Mouse (Mus musculus) adrenal gland, adult 18-20 months (tissue): ENCODE results near the gene Ager. TPM values are rescaled to one million over a fixed set of nuclear protein-coding genes. Genes with fewer than 3 reads are reported as not detected.

ENCODE experiments used
- DNase-seq, 2 experiments: peaks; one replicate each; pipeline ENCODE4 v3.0.0; 2021 to 2022; ENCODE audit warnings: low spot score in 2 of 2
- total RNA-seq, 2 experiments: library from RNA; stranded (reverse); gene quantifications; 1 replicate in 1 of 2; 2 replicates in 1 of 2; pipeline ENCODE4 v1.2.3; 2021

Ager gene
- total RNA-seq, 2 experiments from 2014 or later = 0.73 to 0.86 TPM

- DNase-seq = peak; percentile 90 to 93
Measured at GRCm38 (mm10) chr17:34604061-34604508, 6.4 kb downstream of the Ager start, which contains the start of gene Agpat1. Agpat1 (plus strand) TSS chr17:34604262.

- DNase-seq = no peak
Measured at GRCm38 (mm10) chr17:34604511-34605237, 7.0 kb downstream of the Ager start.

- peak; percentile 95 for DNase-seq
Measured at GRCm38 (mm10) chr17:34605609-34606008, 7.9 kb downstream of the Ager start.

- DNase-seq = no peak
Measured at GRCm38 (mm10) chr17:34606186-34607039, 8.8 kb downstream of the Ager start.

DNA sequence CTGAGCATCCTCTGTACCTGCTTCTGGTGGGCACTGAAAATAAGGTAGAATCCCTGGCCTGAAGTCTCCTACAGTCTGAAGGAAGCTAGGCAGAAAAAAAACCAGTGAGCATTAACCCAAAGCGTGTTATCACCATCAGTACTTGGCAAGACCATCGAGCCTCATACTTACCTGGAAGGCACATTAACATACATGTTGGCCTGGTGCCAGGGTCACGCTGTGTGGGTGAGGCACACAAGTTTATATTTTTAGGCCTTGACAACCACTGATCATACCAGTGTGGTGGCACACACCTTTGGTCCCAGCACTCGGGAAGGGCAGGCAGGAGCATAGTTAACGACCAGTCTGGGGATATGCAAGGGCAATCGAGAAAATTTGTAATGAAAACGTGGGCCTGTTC is 10.3 kb downstream of the Ager start:
- DNase-seq = no peak

DNA sequence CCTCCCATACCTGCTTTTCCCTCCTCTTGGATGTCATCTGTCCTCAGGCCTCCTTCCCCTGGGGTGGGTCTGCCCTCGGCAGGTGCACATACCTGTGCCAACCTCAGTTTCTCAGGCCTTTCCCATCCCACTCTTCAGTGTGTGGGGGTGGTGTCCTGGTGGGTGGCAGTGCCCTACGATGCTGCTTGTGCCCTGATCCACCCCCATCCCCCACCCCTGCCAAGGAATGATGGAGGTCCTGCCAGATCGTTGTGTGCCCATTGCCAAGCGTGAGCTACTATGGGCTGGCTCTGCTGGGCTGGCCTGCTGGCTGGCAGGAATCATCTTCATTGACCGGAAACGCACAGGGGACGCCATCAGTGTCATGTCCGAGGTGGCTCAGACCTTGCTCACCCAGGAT is 13.4 kb downstream of the Ager start:
- no peak for DNase-seq

DNA sequence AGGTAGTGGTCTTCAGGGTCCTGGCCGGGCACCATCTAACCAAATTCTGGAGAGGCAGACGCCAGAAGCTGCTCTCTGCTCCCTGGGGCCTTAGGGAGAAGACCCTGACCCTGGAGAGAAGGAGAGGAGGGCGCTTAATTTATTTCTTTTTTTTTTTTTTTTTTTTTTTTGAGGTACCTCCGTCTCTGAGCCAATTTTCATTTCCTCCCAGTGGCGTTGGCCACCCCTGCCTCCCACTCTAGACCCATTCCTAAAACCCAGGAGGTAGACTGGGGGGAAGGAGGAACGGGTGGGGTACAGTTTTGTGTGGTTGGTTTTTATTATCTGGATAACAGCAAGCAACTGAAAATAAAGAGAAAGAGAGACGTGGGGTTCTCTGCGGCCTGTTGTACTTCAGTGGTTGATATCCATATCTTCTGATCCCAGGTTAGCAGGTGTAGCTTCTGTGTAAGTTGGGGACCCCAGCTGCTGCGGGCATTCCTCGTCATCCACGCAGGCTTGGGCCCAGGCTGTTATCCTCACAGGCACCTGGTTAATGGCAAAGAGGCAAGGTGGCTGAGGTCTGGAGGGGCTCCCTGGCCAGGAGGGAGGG is 15.5 kb downstream of the Ager start:
- DNase-seq = no peak

DNA sequence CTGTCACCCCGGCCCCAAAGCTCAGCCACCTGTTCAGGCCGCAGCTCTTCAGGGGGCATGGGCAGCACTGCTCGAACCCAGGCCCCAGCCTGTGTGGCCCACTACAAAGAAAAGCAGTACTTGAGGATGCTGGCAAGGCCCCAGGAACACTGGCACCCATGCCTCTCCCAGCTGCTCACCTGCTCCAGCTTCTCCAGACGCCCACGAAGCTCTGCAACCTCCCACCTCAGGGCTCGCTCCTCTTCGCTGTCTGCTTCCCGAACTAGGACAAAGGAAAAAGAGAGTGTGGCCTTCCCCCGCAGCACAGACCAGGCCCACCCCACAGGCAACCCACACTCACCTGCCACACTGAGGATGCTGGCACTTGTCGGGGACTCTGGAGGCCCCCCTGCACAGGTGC is 16.2 kb downstream of the Ager start:
- no peak for DNase-seq

DNA sequence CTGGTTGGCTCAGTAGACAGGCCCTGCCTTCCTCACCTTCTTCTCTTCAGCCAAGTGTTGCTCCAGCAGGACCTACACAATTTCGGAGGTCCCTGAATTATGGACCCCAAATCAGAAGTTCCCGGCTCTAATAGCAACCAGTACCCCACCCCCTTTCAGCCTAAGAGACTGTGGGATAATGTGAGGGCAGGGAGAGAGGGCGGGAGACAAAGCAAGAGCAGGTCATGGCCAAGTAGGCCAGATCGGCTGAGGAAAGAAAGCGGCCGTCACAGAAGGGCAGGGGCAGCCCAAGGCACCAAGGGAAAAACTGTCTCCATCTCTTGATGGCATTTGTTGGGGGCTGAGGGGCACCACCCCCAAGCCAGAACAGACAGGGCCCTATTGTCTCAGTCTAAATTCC is 18.2 kb downstream of the Ager start, which contains the start of gene Egfl8:
Egfl8 (minus strand) TSS at position 101 of the 400 bp plus-strand sequence.
- DNase-seq = no peak

GRCm38 (mm10) chr17:34618999-34619398 is 21.3 kb downstream of the Ager start:
- DNase-seq = peak; percentile 70 to 74

DNA sequence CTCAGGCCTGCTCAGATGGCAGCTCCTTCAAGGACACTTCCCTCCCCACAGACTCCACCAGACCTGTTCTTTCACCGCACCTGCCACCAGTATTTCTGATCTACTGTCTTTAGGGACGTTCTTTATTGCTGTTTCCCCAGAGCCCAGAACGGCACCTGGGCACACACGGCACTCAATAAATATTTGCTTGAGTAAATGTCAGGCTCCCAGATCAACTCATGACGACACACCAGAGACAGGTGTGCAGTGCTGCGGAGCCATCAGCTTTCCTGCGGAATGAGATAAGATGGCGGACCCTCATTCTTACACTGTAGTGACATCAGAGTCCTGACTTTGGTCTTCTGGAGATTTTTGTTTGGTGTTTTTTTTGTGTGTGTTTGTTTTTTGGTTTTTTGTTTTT is 23.3 kb downstream of the Ager start:
- DNase-seq = no peak

GRCm38 (mm10) chr17:34623161-34623560 is 25.5 kb downstream of the Ager start:
- no peak for DNase-seq

- no peak for DNase-seq
Measured at GRCm38 (mm10) chr17:34624981-34625380, 27.3 kb downstream of the Ager start.

DNA sequence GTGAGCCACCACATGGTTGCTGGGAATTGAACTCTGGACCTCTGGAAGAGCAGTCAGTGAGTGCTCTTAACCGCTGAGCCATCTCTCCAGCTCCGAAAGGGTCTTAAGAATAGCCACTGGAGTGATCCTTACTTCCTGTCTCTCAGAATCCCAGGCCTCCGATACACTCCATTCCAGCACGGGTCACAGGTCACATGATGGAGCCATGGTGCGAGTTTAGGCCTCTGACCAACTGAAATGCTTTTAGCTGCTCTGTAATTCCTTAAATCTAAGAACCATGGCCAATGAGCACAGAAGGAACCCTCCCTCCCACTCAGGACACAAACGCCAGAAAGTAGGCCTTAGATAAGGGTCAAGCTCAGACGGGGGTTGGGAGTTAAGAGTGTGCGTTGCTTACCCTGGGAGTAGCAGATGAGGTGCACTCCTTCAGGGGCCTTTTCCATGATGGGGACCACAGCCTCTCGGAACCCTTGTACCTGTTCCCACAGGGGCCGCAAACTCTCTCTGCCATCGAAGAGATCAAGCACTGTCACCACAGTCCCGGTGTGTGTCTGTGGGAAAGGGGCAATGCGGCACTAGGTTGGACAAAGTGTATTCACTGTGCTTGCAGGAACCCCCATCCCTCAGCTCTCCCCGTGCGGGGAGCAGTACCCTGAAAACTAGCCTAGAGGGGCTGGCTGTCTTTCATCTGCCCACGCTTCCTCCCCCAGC is 28.6 kb downstream of the Ager start:
- no peak for DNase-seq

DNA sequence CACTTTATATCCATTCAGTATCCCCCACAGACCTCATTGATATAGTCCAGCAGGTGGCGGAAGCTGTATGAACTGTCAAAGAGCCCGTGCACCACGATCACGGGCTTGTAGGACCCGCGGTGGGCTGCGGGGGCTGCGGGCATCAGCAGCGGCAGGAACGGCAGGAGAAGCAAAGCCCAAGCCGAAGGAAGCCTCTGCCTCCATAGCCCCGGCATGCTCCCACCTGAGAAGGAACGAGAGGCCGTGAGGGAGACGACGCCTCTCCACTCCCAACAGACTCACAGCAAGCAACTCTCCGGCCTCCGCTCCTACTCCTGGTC is 29.1 kb downstream of the Ager start:
- DNase-seq = no peak

DNA sequence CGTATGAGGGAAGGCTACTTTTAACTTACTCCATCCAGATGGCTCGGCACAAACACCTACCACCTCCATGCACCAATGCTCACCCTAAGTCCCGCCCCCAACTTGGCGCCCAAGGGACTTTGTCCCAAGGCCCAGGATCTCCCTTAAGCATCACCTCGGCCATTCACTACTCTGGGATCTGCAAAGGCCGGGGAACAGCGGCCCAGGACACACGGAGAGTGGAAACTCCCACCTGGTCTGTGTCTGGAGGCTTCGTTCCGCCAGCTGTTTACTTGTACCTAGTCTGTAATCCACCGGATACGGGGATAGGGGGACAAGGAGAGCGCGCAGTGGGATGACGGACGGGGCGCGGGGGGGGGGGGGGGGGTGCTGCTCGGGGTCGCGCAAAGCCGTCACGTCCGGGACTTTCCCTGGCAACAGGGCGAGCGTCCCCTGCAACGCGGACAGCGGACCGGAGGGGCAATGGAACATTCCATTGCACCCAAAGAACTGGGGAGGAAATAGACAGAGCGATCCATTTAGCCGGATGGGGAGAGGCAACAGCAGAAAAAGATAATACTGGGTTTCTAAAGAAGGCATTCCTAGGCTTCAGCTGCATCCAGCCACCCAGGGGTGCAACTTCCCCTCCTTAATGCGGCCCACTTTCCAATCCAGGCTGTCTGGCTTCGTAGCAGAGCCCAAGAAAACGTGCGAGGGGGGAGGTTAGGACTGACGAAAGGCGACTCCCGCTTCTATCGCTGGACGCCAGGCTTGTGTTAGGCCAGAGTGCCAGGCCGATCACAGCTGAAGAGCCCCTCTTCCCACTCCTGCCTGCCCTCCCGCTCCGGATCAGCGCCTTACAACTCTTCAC is 29.7 kb downstream of the Ager start:
- DNase-seq = peak; percentile 76 to 79

- DNase-seq = peak; percentile 61 to 69
Measured at GRCm38 (mm10) chr17:34627943-34628643, 30.4 kb downstream of the Ager start, which contains the start of gene Ppt2. Ppt2 (minus strand) TSS chr17:34628510.

DNA sequence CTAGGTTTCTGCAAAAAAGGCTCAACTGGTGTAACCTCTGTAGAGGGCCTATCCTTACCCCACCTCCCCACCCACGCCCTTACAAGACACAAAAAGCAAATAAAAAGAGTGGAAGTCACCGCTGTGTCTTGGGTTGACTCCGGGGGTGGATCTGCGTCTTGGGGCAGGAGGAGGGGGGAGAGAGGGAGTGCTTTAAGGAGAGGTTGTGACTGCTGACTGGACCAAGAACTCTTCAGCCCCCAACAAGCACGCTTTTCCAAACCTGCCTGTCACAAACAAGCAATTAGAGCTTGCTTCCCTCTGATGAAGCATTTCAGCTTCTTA is 30.9 kb downstream of the Ager start:
- DNase-seq = no peak

- no peak for DNase-seq
Measured at GRCm38 (mm10) chr17:34629221-34629751, 31.6 kb downstream of the Ager start, which contains the start of gene Prrt1. Prrt1 (plus strand) TSS chr17:34629533.
